Mouse (Mus musculus): ENCODE measurements around the gene Isg20.

- TF ChIP-seq CTCF (IDR thresholded peaks at IDR 0.05; ENCODE audit: borderline replicate concordance, insufficient read depth, low read depth, low read length) (no peak), POLR2A (IDR thresholded peaks at IDR 0.05; ENCODE audit: borderline replicate concordance, insufficient read depth, low read length) (no peak)
Measured at GRCm38 (mm10) chr7:78912974-78913474, at the start of gene Isg20.
